Mouse (Mus musculus) embryonic fibroblast, embryonic 13.5 days (primary cell): ENCODE results near the gene Hfm1. TPM values are rescaled to one million over a fixed set of nuclear protein-coding genes. Genes with fewer than 3 reads are reported as not detected.

Experiments used
- H3K27ac ChIP-seq: 2 replicates; pipeline ENCODE4 v1.5.1; 2012; ENCODE audit warnings: low read length, control low read depth, inconsistent platforms; ENCODE audit not compliant: insufficient read depth
- H3K4me1 ChIP-seq: 2 replicates; pipeline ENCODE4 v1.6.1; 2011; ENCODE audit warnings: low read length; ENCODE audit not compliant: control insufficient read depth, insufficient read depth
- H3K4me3 ChIP-seq: 2 replicates; pipeline ENCODE4 v1.5.1; 2011; ENCODE audit warnings: mild to moderate bottlenecking, control low read depth, low read length; ENCODE audit not compliant: insufficient read depth
- CTCF ChIP-seq: IDR thresholded peaks from 2 replicates; pipeline ENCODE4 v1.5.1; 2011; ENCODE audit warnings: mild to moderate bottlenecking, control low read depth, low read length, moderate library complexity, borderline replicate concordance; ENCODE audit not compliant: insufficient read depth
- POLR2A ChIP-seq: IDR thresholded peaks from 2 replicates; pipeline ENCODE4 v1.6.1; 2011; ENCODE audit warnings: low read depth, mild to moderate bottlenecking, control low read depth, low read length, moderate library complexity
- polyA plus RNA-seq: library from polyadenylated mRNA; stranded (reverse); fragments of >200 nt; gene quantifications from 2 replicates; pipeline ENCODE4 v1.2.4, GENCODE M21; 2011; ENCODE audit warnings: low read depth; ENCODE audit not compliant: missing spikeins, insufficient read length

Hfm1 gene
- polyA plus RNA-seq, 1 experiment = not detected

DNA sequence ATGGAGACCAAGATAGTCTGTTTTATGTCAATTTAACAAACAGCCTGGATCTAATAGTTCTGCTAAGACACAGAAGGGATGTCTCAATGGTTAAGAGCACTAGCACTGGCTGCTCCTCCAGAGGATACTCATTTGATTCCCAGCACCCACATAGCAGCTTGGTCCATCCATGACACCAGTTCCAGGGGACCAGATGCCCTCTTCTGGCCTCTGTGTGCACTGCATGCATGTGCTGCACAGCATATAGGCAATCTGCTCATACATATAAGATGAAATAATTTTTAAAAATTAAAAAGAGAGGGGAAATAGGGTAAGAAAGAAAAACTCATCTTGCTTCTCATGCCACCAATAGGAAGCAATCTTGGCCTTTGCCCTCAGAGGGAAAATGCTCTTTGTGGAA, 79.1 kb downstream of the Hfm1 start:
- peak; percentile 44; the same call in 1 of the 2 replicates for TF ChIP-seq CTCF
- no peak for TF ChIP-seq POLR2A
- no peak overlapping the region for H3K27ac ChIP-seq
- no peaks in the 10 kb centered on the region for H3K4me1 ChIP-seq
- no peak overlapping the region for H3K4me3 ChIP-seq

DNA sequence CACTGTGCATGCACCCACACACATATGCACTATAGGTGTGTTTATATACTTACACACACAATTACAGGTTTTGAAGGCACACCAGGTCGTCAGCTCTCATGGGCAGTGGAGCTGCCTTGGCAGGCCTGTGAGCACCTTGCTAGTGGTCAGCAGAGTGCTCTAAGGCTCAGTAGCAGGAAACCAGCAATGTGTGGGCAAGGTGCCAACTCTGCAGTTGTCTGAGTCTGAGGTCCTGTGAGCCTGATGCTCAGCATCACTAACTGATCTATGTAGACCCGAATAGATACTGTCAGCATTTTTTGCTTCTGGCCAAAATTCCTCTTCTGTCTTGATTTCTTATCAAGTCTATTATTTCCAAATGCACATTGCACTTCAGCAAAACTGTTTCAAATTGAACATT, 82.2 kb downstream of the Hfm1 start:
- no peak overlapping the region for H3K4me3 ChIP-seq
- H3K27ac ChIP-seq = no peak overlapping the region
- TF ChIP-seq POLR2A = no peak
- no peak for TF ChIP-seq CTCF
- H3K4me1 ChIP-seq = no peaks in the 10 kb centered on the region

DNA sequence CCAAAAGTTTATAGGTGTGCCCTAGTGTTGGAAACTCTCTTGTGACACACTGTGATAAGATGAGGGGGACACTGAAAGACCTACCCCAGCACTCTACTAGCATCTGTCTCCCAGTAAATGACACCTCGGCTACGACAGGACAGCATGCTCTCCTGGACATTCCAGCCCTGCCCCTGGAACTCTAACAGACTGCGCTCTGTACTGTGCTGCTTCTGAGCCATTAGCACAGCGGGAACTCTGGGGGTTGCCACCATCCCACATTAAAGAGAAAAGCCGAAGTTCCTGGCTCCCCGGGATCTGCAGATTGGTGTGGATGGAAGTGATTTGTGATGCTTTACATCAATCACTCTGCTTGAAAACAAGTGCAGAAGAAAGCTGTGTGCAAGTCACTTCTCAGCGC, 93.1 kb downstream of the Hfm1 start:
- no peak overlapping the region for H3K27ac ChIP-seq
- no peaks in the 10 kb centered on the region; the same call in 1 of the 2 replicates for H3K4me1 ChIP-seq
- H3K4me3 ChIP-seq = no peak overlapping the region
- no peak for TF ChIP-seq POLR2A
- no peak for TF ChIP-seq CTCF

DNA sequence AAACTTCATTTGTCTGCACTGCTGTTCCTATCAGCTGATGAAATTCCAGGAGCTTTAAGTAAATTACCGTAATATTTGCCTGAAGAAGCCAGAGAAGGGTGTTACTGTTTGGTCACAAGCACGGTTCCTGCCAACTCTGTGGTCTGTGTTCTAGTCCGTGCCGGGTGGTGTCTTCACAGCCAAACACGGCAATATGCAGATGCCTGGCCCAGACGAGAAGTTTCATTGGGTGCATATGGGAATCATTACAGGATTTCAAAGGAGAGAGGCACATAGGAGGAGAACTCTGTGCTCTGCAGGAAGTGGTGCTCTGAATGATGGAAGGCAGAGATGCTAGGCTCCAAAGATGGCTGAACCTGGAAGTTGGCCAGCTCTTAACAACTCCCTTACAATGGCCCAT, 94.7 kb downstream of the Hfm1 start:
- no peaks in the 10 kb centered on the region; the same call in 1 of the 2 replicates for H3K4me1 ChIP-seq
- no peak overlapping the region for H3K4me3 ChIP-seq
- TF ChIP-seq CTCF (no peak), POLR2A (no peak)
- H3K27ac ChIP-seq = no peak overlapping the region

DNA sequence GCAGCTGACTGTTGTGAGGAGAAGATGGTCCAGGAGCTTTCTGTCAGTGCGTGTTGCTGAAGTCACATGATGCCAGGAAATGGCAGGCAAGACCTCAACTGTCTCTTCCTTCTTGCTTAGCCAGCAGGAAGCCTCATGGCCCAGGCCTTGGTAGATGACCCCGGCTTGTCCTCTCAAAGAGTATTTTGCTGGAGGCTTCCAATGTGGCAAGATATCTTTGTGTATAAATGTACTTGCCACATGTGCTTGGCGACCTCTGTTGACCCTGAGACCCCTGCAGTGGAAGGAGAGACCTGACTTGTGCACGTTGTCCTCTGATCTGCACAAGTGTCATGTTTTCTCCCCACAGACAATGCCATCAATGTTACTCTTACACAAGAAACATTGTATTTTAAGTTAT, 95.3 kb downstream of the Hfm1 start:
- Histone ChIP-seq H3K27ac (no peak overlapping the region), H3K4me3 (no peak overlapping the region), H3K4me1 (no peaks in the 10 kb centered on the region; the same call in 1 of the 2 replicates)
- TF ChIP-seq POLR2A (no peak), CTCF (no peak)

DNA sequence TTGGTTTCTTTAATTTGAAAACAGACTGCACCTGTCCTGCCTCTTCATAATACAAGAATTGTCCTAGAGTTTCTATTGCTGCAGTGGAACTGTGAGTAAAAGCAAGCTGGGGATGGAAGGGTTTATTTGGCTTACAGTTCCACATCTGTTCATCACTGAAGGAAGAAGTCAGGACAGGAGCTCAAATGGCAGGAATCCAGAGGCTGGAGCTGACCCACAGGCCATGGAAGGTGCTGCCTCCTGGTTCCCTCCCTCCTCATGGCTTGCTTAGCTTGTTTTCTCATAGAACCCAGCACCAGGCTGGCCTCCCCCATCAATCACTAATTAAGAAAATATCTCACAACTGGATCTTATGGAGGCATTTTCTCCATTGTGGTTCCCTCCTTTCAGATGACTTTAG, 99.4 kb downstream of the Hfm1 start:
- Histone ChIP-seq H3K27ac (no peak overlapping the region), H3K4me3 (no peak overlapping the region), H3K4me1 (no peaks in the 10 kb centered on the region; the same call in 1 of the 2 replicates)
- TF ChIP-seq POLR2A = no peak
- TF ChIP-seq CTCF = no peak

DNA sequence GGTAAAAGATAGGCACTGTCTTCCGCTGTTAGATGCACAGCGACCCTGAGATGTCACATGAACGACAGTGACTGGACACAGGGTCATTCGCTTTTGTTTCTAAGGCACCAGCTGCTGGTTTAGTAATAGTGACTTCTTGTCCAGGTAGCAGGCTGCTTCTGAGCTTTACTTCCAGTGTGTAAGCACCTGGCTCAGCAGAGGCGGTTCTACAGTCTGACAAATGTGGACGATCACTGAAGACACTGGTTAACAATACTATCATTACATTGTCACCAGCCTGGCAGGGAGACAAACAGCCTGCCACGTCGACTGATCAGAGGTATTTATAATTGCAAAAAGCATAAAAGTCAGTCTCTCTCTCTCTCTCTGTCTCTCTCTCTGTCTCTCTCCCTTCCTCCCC, 100.1 kb downstream of the Hfm1 start:
- Histone ChIP-seq H3K4me3 (no peak overlapping the region), H3K27ac (no peak overlapping the region), H3K4me1 (no peaks in the 10 kb centered on the region)
- TF ChIP-seq POLR2A (no peak), CTCF (no peak)

DNA sequence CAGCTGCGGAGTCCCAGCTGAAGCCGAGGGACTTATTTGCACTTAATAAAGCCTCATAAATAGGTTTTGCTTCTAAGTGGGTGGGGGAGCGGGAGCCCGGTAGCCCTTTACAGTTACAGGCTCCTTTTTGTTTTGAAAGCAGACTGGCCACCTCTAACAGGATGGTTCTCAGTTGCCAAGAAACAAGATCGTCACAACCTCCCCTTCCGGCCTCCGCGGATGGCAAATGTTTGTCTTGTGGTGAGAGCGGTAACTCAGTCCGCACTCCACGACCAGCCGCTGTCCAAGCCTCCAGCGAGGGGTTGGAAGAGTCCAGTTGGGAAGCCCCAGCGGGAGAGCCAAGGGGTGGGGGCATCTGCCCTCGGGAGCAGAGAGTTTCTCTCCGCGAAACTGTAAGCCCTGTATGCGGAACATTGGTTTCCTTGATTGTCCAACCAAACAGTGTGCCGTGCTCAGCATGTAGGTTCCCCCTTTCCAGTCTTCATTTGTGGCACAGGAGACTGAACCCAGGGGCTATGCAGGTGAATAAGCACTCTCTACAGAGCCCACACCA, 100.7 kb downstream of the Hfm1 start:
- Histone ChIP-seq H3K4me1 (no peaks in the 10 kb centered on the region), H3K4me3 (peak overlapping the region; percentile 14), H3K27ac (no peak overlapping the region)
- TF ChIP-seq POLR2A = no peak
- no peak for TF ChIP-seq CTCF

DNA sequence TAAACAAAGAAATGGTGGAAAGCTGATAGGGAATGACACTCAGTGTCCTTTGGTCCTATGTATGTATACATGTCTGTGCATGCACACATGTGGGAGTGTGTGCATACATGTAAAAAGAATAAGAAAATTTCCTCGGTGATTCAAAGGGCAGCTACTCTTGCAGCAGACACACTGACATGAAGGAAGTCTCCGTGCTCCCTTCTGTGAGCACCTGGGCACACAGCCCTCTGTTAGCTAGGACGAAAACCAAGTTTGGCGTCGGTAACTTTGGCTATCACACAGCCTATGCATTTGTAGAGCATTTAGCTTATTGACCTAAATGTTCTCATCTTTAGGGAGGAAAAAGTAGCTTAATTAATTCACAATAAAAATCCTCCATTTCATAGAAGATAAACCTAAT, 101.4 kb downstream of the Hfm1 start:
- TF ChIP-seq POLR2A = no peak
- no peak for TF ChIP-seq CTCF
- Histone ChIP-seq H3K4me1 (no peaks in the 10 kb centered on the region), H3K4me3 (no peak overlapping the region), H3K27ac (no peak overlapping the region)

DNA sequence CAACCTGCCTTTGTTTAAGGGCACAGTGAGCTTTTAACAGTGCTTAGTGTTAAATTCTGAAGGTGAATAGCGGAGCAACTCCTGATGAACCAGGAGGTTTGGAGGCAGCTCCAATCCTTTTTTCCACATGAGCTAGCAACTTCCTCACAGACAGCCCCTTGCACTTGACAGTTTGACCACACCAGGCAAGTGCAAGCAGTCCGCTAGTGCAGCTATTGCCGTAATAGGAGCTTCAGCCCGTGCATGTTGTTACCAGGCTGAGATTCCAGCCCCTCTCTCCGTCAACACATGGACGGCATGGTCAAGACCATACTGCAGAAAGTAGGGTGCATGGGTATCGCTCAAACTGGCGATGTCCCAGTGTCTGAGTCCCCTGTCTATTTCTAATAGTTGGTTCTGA, 106.5 kb downstream of the Hfm1 start:
- H3K27ac ChIP-seq = no peak overlapping the region

DNA sequence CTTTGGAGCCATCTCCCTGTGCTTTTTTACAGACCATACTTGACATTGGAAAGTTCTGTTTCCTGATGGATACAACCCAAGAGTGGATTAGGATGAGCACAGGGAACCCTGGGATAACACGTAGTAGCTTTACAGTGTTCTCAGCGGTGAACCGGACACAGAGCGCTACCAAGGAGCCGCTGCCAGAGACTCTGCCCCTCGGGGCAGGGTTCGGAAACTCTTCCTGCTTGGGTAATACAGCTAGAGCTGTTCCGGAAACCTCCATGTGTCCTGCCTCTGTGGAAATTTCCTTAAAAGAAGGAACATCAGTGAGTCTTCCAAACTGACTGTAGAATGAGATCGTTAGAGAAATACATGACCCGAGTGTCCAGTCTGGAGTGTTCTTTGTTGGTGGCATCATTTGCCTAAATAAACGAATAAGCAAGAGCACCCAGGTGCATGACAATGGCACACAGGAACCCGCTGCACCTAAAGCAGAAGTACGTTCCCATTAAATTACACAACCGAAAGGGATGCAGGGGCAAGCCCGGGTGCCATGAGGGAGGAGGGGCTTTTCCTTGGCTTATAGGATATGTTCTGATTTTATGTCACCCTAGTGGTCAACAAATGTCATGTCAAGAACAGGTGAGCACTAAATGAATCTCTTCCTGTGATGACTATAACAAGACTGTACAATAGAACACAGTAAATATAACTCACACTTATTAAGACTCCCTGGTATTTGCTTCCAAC, 110.0 kb downstream of the Hfm1 start:
- no peak overlapping the region for H3K4me3 ChIP-seq
- H3K4me1 ChIP-seq = no peaks in the 10 kb centered on the region
- no peak overlapping the region for H3K27ac ChIP-seq
- TF ChIP-seq CTCF (no peak), POLR2A (no peak)

More for the DNA sequence above, 106.5 kb downstream of the Hfm1 start:
- no peak for TF ChIP-seq CTCF
- H3K4me3 ChIP-seq = no peak overlapping the region
- H3K4me1 ChIP-seq = no peaks in the 10 kb centered on the region
